Mouse (Mus musculus) hindbrain, embryonic 13.5 days (tissue): ENCODE results near the gene Wfdc17. TPM values are rescaled to one million over a fixed set of nuclear protein-coding genes. Genes with fewer than 3 reads are reported as not detected.

Source experiments
- ATAC-seq: fragments of 200-750 bp; cut with Nextera tagmentation; 2 replicates; pipeline ENCODE4 v1.8.0; 2017; ENCODE audit warnings: moderate TSS enrichment; ENCODE audit not compliant: low FRiP score
- H3K27ac ChIP-seq: fragments of 300-500 bp; sonication (generic); 2 replicates; pipeline ENCODE4 v1.5.1; 2015; ENCODE audit warnings: inconsistent platforms, mild to moderate bottlenecking, moderate library complexity
- H3K27me3 ChIP-seq: fragments of 300-500 bp; sonication (generic); 2 replicates; pipeline ENCODE4 v1.6.1; 2015; ENCODE audit warnings: mild to moderate bottlenecking, inconsistent platforms
- H3K36me3 ChIP-seq: fragments of 300-500 bp; sonication (generic); 2 replicates; pipeline ENCODE4 v1.6.1; 2015; ENCODE audit warnings: mild to moderate bottlenecking, inconsistent platforms
- H3K4me1 ChIP-seq: fragments of 300-500 bp; sonication (generic); replicated peaks from 2 replicates; pipeline ENCODE4 v1.6.1; 2015; ENCODE audit warnings: inconsistent platforms
- H3K4me2 ChIP-seq: fragments of 300-500 bp; sonication (generic); 2 replicates; pipeline ENCODE4 v1.6.1; 2015; ENCODE audit warnings: inconsistent platforms, mild to moderate bottlenecking, moderate library complexity
- H3K4me3 ChIP-seq: fragments of 300-500 bp; sonication (generic); 2 replicates; pipeline ENCODE4 v1.5.1; 2015; ENCODE audit warnings: mild to moderate bottlenecking, inconsistent platforms
- H3K9ac ChIP-seq: fragments of 300-500 bp; sonication (generic); 2 replicates; pipeline ENCODE4 v1.6.1; 2015; ENCODE audit warnings: mild to moderate bottlenecking, inconsistent platforms
- H3K9me3 ChIP-seq: fragments of 300-500 bp; sonication (generic); 2 replicates; pipeline ENCODE4 v1.6.1; 2016; ENCODE audit warnings: inconsistent platforms
- WGBS: fragments of 180-500 bp; shearing (Covaris S2); methylation state at CpG from one replicate; pipeline ENCODE4 v1.1.7; 2015; 5-methylcytosine and 5-hydroxymethylcytosine counted together
- polyA plus RNA-seq: library from polyadenylated mRNA; unstranded; fragments of >200 nt; fragmentation: Nextera tagmentation; extraction: Ambion mirVana; gene quantifications from 2 replicates; pipeline ENCODE4 v1.2.1, GENCODE M21; 2015

Gene Wfdc17
- polyA plus RNA-seq, 1 experiment from 2014 or later = 0.35 TPM

- Histone ChIP-seq H3K27ac (no peak overlapping the region), H3K4me3 (no peak overlapping the region), H3K27me3 (no peaks in the 10 kb centered on the region), H3K9me3 (no peaks in the 10 kb centered on the region), H3K4me2 (no peak overlapping the region), H3K4me1 (no peaks in the 10 kb centered on the region), H3K36me3 (no peaks in the 10 kb centered on the region), H3K9ac (no peak overlapping the region)
- ATAC-seq = no peak
- WGBS = 89% methylated on average over 6 of the region's 6 CpGs
These were observed 13.4 kb downstream of the Wfdc17 start for GRCm38 (mm10) chr11:83717042-83717665.

DNA sequence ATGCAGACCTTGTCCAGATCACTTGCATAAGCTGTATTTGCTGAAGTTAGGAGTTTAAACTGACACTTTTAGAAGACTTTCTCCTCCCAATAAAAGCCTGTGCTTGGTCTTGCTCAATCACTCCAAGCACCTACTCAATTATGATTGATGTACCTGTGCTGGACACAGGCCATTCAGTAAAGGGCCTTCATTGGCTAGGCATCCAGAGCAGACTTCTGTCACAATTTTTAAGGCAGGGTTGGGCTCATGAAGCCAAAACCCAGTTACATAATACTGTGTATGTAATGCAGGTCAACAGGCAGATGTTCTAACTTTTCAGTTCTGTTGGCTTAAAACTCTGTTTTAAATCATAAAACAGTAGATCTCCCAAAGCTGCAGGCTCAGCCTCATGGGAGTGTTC, 17.0 kb downstream of the Wfdc17 start:
- Histone ChIP-seq H3K4me2 (no peak overlapping the region), H3K4me3 (no peak overlapping the region), H3K36me3 (no peaks in the 10 kb centered on the region), H3K27me3 (no peaks in the 10 kb centered on the region), H3K9me3 (no peaks in the 10 kb centered on the region), H3K4me1 (no peaks in the 10 kb centered on the region), H3K9ac (no peak overlapping the region), H3K27ac (no peak overlapping the region)
- no peak for ATAC-seq

DNA sequence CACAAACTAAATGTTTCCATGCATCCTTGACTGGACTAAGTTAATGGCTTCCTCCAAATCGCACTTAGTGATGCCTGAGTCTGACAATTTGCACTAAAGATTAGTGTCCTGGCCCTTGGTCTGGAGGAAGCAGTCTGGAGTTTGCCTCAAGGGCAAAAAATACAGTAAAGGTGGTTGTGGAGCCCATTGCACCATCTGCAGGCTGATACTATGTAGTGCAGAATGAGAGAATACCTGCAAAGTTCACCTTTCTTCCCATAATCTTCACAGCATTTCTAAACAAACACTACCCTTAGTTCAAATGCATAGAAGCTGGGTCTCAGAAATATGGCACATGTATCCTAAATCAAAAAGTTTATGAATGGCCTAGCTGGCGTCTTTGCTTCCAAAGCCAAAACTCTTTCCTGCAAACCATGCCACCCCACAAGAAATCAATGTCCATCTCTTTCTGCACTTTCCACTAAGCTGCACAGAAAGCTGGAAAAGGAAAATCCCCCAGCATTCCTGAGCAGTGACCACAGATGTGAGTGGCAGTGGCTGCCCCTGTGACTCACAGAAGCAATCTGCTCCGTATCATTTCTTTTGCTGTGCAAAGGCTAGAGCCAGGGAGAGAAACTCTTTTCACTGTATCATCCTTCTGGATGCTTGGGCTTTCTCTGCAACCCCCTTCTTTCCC, 25.1 kb downstream of the Wfdc17 start:
- Histone ChIP-seq H3K27ac (no peak overlapping the region), H3K4me1 (no peaks in the 10 kb centered on the region), H3K4me2 (no peak overlapping the region), H3K36me3 (no peaks in the 10 kb centered on the region), H3K9ac (no peak overlapping the region), H3K4me3 (no peak overlapping the region), H3K27me3 (no peaks in the 10 kb centered on the region), H3K9me3 (no peaks in the 10 kb centered on the region; the same call in 1 of the 2 replicates)
- WGBS = 74% methylated on average over 3 of the region's 3 CpGs
- ATAC-seq = no peak

DNA sequence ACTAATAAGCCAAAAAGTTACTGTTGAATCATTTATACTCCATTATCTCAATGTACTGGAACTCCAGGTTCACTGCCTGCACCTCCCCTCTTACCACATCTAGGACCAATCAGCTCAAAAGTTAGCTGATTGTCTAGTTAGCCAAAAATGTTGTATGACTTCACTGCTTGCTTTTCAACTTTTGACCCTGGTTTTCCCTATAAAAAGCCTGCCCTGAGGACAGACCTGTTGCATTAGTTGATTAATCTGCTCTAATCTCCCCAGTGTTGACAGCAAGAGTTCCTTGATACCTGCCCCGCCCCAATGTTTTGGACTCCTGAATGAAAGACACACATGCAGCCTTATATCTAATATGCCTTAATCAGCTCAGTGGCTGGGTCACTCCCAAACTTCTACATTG, 27.3 kb downstream of the Wfdc17 start:
- WGBS = 94% methylated on average over 1 of the region's 1 CpGs
- no peak for ATAC-seq
- no peak overlapping the region for H3K9ac ChIP-seq

DNA sequence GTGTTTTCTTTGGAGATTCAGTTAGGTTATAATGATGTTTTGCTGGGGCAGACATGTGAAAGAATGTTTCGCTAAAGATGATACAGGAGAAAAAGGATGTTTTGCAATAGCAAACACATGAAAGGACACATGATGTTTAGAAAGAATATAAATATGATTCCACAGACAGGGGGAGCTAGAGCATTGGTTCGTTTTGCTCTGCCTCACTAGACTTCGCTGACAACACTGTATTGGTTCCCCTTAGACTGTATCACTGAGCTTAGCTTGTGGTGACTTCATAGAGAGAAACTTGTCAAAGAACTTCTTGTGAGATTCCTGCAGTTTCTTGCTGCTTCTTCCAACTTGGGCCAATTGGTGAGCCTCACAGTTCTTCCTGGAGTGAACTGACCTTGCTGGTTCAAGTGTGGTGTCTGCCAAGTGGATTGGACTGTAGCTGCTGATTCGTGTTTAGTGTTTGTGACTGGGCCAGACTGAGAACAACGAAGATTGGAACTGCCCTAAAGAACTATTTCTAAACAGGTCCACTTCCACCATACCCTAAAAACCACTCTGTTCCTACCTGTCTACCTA, 29.4 kb downstream of the Wfdc17 start:
- no peak for ATAC-seq
- no peak overlapping the region for H3K9ac ChIP-seq
- WGBS = 82% methylated on average over 5 of the region's 5 CpGs
- no peaks in the 10 kb centered on the region; the same call in 1 of the 2 replicates for H3K9me3 ChIP-seq
- no peaks in the 10 kb centered on the region for H3K4me1 ChIP-seq
- no peaks in the 10 kb centered on the region for H3K27me3 ChIP-seq
- H3K4me3 ChIP-seq = no peak overlapping the region
- H3K36me3 ChIP-seq = no peaks in the 10 kb centered on the region
- H3K4me2 ChIP-seq = no peak overlapping the region
- no peak overlapping the region for H3K27ac ChIP-seq

More for the DNA sequence above, 27.3 kb downstream of the Wfdc17 start:
- H3K36me3 ChIP-seq = no peaks in the 10 kb centered on the region
- H3K27ac ChIP-seq = no peak overlapping the region
- H3K9me3 ChIP-seq = no peaks in the 10 kb centered on the region; the same call in 1 of the 2 replicates
- H3K4me1 ChIP-seq = no peaks in the 10 kb centered on the region
- H3K27me3 ChIP-seq = no peaks in the 10 kb centered on the region
- no peak overlapping the region for H3K4me3 ChIP-seq
- no peak overlapping the region for H3K4me2 ChIP-seq

- WGBS = 92% methylated on average over 1 of the region's 1 CpGs
- Histone ChIP-seq H3K27ac (no peak overlapping the region), H3K36me3 (no peaks in the 10 kb centered on the region), H3K9ac (no peak overlapping the region), H3K4me2 (no peak overlapping the region), H3K9me3 (no peaks in the 10 kb centered on the region; the same call in 1 of the 2 replicates), H3K27me3 (no peaks in the 10 kb centered on the region), H3K4me3 (no peak overlapping the region), H3K4me1 (no peaks in the 10 kb centered on the region)
- ATAC-seq = no peak
These were observed 30.4 kb downstream of the Wfdc17 start for GRCm38 (mm10) chr11:83734215-83734614.

- Histone ChIP-seq H3K4me1 (no peaks in the 10 kb centered on the region), H3K27ac (no peak overlapping the region), H3K9me3 (no peaks in the 10 kb centered on the region; the same call in 1 of the 2 replicates), H3K4me3 (no peak overlapping the region), H3K4me2 (no peak overlapping the region), H3K27me3 (peaks cover 9% of the 10 kb centered on the region; the same call in 1 of the 2 replicates), H3K9ac (no peak overlapping the region), H3K36me3 (no peaks in the 10 kb centered on the region)
- WGBS = 76% methylated on average over 2 of the region's 2 CpGs
- no peak for ATAC-seq
These were observed 32.1 kb downstream of the Wfdc17 start for GRCm38 (mm10) chr11:83735881-83736280.

DNA sequence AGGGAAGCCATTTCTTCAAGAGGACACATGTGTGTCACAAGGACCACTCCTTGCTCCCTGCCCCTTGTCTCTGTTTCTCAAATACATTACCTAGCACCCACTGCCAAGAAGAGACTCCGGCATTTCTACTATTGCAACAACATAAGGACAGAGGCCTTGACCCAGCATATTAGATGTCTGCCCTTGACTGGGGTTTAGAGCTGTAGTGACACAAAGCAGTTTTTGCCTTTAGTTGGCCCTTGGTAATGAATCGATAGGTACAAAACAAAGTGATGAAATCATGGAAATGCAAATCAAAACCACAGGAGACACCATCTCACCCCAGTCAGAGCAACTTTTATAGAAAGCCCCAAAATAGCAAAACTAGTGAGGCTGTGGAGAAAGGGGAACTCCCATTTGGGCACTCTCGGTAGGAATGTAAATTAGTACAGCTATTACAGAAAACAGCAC, 33.3 kb downstream of the Wfdc17 start:
- H3K27me3 ChIP-seq = peaks cover 15% of the 10 kb centered on the region; the same call in 1 of the 2 replicates
- no peaks in the 10 kb centered on the region for H3K36me3 ChIP-seq
- ATAC-seq = no peak
- no peak overlapping the region for H3K9ac ChIP-seq
- H3K4me1 ChIP-seq = no peaks in the 10 kb centered on the region
- H3K27ac ChIP-seq = no peak overlapping the region
- H3K4me3 ChIP-seq = no peak overlapping the region
- 85% methylated on average over 3 of the region's 3 CpGs for WGBS
- no peaks in the 10 kb centered on the region; the same call in 1 of the 2 replicates for H3K9me3 ChIP-seq
- no peak overlapping the region for H3K4me2 ChIP-seq

GRCm38 (mm10) chr11:83739241-83739640, 35.5 kb downstream of the Wfdc17 start:
- WGBS = 27% methylated on average over 5 of the region's 5 CpGs
- Histone ChIP-seq H3K9me3 (no peaks in the 10 kb centered on the region), H3K4me3 (no peak overlapping the region), H3K27ac (no peak overlapping the region), H3K36me3 (no peaks in the 10 kb centered on the region), H3K4me1 (no peaks in the 10 kb centered on the region), H3K27me3 (peaks cover 15% of the 10 kb centered on the region; the same call in 1 of the 2 replicates), H3K4me2 (no peak overlapping the region), H3K9ac (no peak overlapping the region)
- ATAC-seq = no peak

- Histone ChIP-seq H3K9me3 (no peaks in the 10 kb centered on the region), H3K4me1 (no peaks in the 10 kb centered on the region), H3K27me3 (peaks cover 21% of the 10 kb centered on the region; the same call in 1 of the 2 replicates), H3K4me3 (no peak overlapping the region), H3K9ac (no peak overlapping the region), H3K27ac (no peak overlapping the region), H3K36me3 (no peaks in the 10 kb centered on the region), H3K4me2 (no peak overlapping the region)
- WGBS = 87% methylated on average over 4 of the region's 4 CpGs
- ATAC-seq = no peak
These were observed 36.7 kb downstream of the Wfdc17 start for GRCm38 (mm10) chr11:83740443-83740991.

GRCm38 (mm10) chr11:83741841-83742240, 38.0 kb downstream of the Wfdc17 start:
- Histone ChIP-seq H3K27me3 (peaks cover 34% of the 10 kb centered on the region), H3K4me1 (no peaks in the 10 kb centered on the region), H3K36me3 (no peaks in the 10 kb centered on the region), H3K4me2 (no peak overlapping the region), H3K9ac (no peak overlapping the region), H3K27ac (no peak overlapping the region), H3K4me3 (no peak overlapping the region), H3K9me3 (no peaks in the 10 kb centered on the region)
- no peak for ATAC-seq
- WGBS = 83% methylated on average over 5 of the region's 5 CpGs

DNA sequence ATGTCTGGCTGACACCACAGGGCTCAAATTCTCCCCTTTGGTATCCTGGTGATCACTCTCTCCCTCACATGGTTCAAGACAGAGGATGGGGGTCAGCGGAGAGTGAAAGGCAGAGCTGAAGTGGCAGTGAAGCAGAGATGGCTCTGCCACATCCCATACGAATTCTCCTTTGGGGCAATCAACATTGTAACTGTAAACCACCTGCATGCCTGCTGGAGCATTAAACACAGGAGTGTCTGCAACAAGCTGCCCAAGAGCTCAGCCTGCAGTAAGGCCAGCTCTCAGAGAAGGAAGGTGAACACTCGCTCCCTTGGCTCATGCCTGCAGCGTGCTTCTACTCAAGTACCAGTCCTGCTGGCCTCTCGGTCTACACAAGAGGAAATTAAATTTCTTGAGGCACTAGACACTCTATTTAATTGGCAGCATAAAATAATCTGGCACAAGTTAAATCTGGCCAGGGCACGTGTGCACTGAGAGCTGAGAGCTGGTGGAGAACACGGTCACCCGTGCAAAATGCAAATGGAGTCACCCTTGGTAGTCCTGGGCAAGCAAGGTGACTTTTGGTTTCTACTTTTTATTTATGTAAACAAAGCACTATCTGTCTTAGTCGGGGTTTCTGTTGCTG, 39.1 kb downstream of the Wfdc17 start:
- 84% methylated on average over 9 of the region's 9 CpGs for WGBS
- no peak for ATAC-seq
- no peak overlapping the region for H3K4me2 ChIP-seq

More for the DNA sequence above, 39.1 kb downstream of the Wfdc17 start:
- Histone ChIP-seq H3K4me1 (no peaks in the 10 kb centered on the region), H3K4me3 (no peak overlapping the region), H3K27ac (no peak overlapping the region), H3K9me3 (no peaks in the 10 kb centered on the region), H3K27me3 (peaks cover 44% of the 10 kb centered on the region), H3K9ac (no peak overlapping the region), H3K36me3 (no peaks in the 10 kb centered on the region)
